Mouse (Mus musculus) frontal cortex, postnatal 25 days (tissue): Measurements from ENCODE around the gene Pi16.

ENCODE experiments used
- DNase-seq, 2 experiments: peaks; one replicate each; pipeline ENCODE4 v3.0.0; 2022; ENCODE audit warnings: low spot score in 2 of 2

The Pi16 gene

DNA sequence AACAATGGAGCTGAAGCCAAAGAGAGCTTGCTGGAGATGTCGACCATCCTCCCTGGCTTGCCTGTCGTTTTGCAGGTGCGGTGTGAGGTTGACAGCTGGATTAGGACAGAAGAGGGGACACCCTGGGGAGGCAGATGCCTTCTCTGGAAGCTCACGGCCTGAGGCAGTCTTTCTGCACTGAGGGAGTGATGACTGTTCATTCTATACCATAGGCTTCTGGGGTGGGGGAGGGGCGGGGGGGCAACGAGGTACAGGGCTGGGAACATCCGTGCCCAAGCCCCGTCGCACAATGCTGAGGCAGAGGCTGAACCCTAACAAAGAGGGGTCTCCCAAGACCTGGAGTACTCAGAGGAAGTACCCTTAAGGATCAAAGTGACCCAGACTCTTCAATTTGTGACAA lies 39.4 kb downstream of the Pi16 start:
- no peak for DNase-seq

DNA sequence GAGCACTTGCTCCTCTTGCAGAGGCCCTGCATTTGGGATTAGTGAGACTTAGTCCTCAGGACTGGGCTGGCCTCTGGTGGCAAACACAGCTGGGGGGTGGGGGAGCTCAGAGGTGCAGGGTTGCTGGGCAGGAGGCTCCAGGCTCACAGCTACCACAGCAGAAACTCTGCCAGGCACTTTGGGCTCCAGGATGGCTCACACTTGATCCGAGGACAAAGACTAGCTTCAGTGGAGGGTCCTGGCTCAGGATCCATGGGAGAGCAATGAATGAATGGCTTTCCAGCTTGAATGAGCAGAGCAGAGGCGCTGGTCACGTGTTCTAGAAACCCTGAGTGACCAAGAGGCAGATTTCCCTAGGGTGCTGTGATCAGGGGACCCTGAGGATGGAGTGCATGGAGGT lies 41.4 kb downstream of the Pi16 start:
- DNase-seq: no peak

DNA sequence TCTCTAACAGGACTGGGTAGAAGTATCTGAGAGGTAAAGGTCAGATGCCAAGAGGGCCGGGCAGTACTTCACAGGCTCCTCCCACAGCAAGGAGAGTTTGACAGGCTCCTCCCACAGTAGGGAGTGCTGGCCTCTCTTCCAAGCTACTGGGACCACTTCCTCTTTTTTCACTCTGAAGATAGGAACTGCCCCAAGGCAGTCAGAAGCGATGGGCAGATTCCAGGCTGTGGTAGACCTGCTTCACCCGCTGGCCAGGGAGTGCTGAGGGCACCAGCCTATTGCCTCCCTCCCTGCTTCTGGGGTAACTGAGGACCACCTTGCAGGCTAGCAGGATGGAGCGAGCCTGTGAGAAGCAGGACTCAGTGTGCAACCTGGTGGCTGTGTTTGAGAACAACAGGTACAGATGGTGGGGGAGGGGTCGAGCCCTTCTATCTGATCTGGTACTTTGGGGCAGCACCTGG lies 43.3 kb downstream of the Pi16 start, which contains the start of gene Fgd2:
Fgd2 (plus strand) TSS at position 154 of the 461 bp plus-strand sequence.
- no peak for DNase-seq

DNA sequence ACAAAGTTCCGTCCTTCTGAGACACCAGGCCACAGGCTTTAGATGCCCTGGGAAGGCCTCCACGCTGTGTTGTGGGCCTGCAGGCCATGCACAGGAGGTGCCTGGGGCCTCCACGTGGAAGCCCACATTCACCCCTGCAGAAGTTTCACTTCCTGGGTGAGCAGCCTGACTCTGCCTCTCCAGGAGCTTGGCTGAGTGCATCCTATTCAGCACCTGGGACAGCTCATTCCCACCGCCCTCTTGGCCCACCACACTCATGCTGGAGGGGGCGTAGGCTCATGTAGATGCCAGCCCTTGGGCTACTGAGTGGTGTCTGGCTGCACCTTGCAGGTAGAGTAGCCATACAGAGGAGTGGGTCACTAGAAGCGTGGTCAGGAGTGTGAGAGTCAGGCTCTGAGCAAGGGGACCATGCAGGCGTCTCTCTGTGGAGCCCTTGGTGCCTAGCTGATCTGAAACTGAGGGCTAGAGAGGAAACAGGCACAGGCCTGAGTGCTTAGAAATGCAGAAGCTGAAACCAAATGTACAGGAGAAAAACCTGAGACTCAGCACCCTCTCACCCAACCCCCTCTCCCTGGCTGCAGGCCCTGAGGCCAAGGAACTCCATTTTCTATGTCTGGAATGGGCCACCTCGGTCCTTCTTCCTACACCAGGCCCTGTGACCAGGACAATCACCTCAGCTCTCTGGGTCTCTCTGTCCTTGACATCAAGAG lies 44.7 kb downstream of the Pi16 start:
- no peak for DNase-seq

DNA sequence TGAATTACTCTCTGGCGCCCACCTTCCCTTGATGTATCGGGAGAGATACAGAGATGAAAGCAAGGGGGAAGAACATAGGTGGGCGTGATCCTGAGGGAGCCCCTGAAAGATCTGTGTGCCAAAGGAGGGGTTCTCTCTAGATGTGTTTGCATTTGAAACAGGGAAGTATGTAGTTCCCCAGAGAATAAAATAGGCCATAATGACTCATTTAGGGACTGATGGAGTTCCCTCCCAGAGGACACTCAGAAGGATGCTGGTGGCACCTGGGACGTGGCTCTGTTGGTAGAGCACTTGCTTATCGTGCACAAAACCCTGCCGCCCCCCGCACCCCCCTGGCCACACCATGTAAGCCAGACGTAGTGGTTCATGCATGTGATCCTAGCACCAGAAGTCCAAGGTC lies 45.6 kb downstream of the Pi16 start:
- no peak for DNase-seq

DNA sequence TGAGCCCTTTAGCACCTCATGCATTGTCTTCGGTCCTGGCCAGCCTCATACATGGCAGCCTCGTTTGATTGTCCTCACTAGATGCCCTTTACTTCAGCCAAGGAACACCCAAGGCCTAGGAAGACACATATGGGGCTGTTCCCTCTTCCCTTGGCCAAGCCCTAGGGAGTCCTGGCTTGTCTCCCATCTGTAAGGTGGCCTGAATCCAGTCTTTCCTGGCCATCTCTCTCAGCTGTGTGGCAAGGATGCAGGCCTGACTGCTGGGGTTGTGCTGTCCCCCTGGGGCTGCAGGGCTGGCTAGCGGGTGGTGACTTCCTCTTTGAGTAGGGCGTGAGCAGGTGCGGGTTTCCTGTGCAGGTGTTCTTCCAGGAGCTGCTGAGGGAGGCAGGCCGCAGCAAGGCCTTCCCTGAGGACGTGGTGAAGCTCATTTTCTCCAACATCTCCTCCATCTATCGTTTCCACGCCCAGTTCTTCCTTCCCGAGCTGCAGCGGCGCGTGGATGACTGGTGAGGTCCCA lies 47.7 kb downstream of the Pi16 start:
- no peak for DNase-seq

DNA sequence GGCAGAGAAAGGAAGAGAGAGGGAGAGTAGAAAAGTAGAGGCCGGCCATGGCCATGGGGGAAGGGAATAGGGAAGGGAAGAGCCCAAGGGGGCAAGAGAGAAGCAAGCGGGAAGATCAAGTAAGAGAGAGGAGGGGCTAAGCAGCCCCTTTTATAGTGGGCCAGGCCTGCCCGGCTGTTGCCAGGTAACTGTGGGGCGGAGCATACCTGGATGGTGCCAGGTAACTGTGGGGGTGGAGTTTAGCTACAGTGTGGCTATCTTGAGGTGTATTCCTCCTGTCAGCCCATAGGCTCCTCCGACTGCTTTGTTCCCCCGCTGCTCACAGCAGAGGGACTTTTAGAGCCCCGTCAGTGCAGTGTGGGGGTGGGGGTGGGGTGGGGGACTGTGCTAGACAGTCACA lies 51.2 kb downstream of the Pi16 start:
- DNase-seq: no peak

DNA sequence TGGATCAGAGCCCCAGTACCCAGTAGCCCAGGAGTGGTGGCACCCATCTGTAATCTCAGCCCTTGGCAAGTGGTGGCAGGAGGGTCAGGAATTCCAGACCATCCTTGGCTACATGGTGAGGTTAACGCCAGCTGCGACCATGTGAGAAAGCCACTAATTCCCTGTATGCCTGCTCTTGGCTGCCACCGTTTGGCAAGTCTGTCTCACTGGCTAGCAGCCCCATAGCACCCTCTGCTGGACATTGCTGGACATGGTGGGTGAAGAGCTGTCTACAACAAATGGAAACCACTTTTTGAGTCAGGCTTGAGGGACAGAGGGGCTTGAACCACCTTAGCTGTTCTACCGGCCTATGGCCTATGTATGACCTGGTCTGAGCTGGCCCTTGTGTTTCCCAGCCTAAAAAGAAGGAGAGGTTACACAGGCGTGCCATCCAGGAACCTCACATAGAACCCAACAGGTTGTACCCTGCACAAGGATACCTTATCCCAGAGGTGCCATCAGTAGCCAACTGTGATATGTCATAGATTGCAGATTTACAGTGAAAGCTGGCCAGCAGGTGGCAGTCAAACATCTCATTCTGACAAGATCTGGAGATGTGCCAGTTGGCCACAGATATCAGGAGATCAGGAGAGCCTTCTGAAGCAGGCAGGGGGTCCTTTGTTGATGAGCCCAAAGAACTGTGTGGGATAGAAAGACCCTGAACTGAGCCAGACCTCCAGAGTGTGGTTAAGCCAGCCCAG lies 53.7 kb downstream of the Pi16 start:
- peak; percentile 91 to 93 for DNase-seq

DNA sequence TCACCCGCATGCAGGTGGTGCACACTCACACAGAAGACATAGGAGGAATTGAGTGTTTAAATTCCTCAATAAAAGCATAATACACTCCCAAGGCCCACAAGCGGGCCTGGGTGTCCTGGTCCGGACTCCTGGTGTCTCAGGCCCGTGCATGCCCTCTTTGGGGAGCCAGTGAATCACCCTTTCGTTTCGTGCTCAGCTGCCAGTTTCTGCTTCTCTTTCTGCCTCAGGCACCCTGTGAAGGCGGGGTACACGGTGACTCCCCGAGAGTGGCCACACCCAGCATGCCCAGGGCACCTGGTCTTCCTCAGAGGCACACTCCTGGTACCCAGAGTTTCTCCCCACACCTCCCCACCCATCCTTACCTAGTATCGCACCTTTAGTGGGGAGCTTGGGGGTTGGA lies 58.4 kb downstream of the Pi16 start:
- DNase-seq: no peak

DNA sequence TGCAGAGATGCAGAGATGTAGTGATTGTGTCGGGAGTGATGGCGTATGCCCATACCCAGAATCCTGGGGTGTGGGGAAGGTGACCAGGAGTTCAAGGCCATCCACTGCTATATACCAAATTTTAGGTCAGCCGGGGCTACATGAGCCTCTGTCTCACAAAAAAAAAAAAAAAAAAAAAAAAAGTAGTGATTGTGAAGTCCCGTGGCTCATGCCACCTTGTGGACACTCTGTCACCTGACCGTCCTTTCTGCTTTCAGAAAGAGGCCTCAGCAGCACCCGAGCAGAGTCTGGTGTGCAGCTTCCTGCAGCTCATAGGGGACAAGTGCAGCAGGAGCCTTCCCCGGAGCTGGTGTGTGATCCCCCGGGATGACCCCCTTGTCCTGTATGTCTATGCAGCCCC lies 60.6 kb downstream of the Pi16 start:
- DNase-seq: no peak
